Mouse (Mus musculus) lung, adult 2 months (tissue): ENCODE data around the gene Trim39. TPM values are rescaled to one million over a fixed set of nuclear protein-coding genes. Genes with fewer than 3 reads are reported as not detected.

Experiments used
- DNase-seq: peaks from one replicate; pipeline ENCODE4 v3.0.0; 2022
- H3K4me1 ChIP-seq: fragments of 200-500 bp; 2 replicates; pipeline ENCODE4 v1.6.1; 2011; ENCODE audit warnings: low read length; ENCODE audit not compliant: control insufficient read depth, insufficient read depth
- H3K4me3 ChIP-seq: fragments of 200-500 bp; replicated peaks from 2 replicates; pipeline ENCODE3; 2011; ENCODE audit warnings: low read depth, mild to moderate bottlenecking, control low read depth, low read length; ENCODE audit errors: extremely low read depth
- CTCF ChIP-seq: fragments of 200-500 bp; IDR thresholded peaks from 2 replicates; pipeline ENCODE4 v1.5.1; 2011; ENCODE audit warnings: mild to moderate bottlenecking, low read length, control low read depth; ENCODE audit not compliant: insufficient read depth
- POLR2A ChIP-seq: fragments of 200-500 bp; IDR thresholded peaks from 2 replicates; pipeline ENCODE4 v1.6.1; 2011; ENCODE audit warnings: low read depth, mild to moderate bottlenecking, control low read depth, low read length, borderline replicate concordance; ENCODE audit errors: extremely low read depth
- WGBS: fragments of 180-500 bp; shearing (Covaris S2); methylation state at CpG from one replicate; pipeline ENCODE4 v1.1.7; 2018; 5-methylcytosine and 5-hydroxymethylcytosine counted together
- polyA plus RNA-seq: library from polyadenylated mRNA; depleted of rRNA; stranded (reverse); fragments of >200 nt; gene quantifications from 2 replicates; pipeline ENCODE4 v1.2.3, GENCODE M21; 2012

Trim39 gene
- polyA plus RNA-seq, 1 experiment: 15.6 TPM

DNA sequence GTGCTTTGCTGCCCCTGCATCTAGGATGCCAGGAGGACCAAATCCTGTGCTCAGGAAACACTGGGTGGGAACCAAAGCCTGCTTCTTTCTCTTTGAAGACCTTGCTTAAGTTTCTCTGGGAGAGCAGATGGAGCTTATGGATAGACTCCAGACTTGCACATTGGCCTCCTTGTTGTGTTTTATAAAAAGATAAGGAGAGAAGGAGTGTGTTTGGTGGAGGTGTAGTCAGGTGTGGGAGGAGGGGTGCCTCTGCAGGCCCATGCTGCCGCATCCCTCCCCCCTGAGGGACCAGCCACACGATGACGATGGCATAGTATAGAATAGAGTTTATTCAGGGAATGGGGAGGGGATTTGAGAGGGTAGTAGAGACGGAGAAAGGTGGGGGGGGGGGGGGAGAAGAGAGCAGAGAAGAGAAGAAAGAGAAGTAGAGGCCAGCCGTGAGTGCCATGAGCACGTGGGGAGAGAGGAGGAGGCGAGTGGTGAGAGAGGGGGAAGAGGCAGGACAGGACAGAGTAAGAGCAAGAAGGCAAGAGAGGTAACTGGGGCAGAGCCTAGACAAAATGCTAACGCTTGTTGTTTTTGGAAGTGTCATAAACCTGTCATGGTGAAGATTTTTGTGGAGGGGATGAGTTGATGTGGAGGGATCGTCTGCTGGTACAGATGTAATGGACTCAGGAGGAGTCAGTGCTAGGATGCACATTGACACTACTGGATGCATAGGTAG, 758 bp upstream of the Trim39 start:
- WGBS: 77% methylated on average over 9 of the region's 9 CpGs
- H3K4me3 ChIP-seq: no peak overlapping the region
- DNase-seq: no peak

DNA sequence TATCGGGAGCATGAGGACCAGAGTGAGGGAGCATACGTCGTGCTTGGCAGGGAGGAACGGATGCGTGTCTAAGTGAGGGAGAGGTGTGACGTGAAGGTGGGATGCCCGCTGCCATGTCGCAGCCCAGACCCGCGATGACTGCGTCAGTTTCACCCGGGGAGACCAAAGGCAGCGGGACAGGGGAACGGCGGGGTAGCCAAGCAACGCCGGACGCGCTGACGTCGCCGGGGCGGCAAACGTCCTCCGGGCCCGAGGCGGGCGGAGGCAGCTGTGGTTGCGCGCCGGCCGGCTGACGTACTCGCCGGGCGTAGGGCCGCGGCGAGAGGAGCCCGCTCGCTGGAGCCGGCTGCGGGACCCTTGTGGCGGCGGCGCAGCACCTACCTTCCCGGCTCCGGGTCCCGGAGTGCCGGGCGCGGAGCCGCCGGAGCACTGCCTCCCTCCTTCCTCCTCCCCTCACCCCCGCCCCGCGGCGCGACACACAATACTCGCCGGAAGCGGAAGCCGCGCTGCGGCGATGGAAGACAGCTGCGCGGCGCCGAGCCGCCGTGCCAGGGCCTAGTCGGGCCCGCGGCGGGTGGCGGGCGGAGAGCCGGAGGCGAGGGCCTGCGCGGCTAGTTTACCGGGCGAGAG, 976 bp downstream of the Trim39 start:
- peak; percentile 97 for DNase-seq
- Histone ChIP-seq H3K4me1 (peaks cover 23% of the 10 kb centered on the region), H3K4me3 (peak overlapping the region; percentile 97)
- WGBS: under 1% methylated on average over 72 of the region's 84 CpGs
- no peak for TF ChIP-seq CTCF
- peak; percentile 68; the same call in 1 of the 2 replicates for TF ChIP-seq POLR2A

More for the DNA sequence above, 758 bp upstream of the Trim39 start:
- TF ChIP-seq POLR2A (no peak), CTCF (no peak)
- H3K4me1 ChIP-seq: peaks cover 23% of the 10 kb centered on the region

DNA sequence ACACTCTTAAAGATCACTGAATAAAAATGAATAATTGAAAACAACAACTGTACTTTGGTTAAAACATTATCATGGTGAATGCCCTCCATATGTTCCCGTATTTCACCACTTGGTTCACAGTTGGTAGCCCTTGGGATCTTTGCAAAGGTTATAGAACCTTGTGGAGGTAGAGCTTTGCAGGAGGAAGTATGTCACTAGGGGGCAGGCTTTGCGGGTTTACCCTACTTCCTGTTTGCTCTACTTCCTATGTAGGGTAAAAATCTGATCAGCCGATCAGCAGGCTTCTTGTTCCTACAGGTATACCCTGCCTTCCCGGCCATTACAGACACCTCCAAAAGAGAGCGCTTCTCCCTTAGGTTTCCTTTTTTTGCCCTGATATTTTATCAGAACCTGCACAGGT, 6.2 kb downstream of the Trim39 start:
- no peak for DNase-seq

DNA sequence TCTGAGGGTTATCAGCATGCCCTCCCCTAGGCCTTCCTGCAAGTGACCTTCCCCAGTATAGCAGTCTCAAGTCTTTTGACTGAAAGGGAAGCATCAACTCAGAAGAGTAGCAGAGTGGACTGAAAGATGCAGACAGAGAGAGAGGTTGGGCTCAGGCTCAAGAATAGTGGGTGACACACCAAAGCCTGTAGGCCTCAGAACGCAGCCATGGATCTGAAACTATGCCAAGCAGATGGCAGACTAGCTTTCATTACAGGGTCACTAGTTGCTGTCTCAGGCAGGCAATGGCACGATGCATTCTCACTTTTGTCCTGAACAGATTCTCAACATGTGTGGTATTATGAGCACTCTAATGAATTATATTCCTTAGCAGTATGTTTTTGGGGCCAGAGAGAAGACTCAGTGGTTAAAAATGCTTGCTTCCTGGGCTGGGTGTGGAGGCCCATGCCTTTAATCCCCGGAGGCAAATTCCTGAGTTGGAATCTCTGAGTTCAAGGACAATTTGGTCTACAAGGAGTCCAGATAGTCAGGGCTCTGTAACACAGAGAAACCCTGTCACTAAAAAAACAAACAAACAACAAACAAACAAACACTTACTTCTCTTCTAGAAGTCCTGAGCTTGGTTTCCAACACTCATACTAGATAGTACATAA, 7.6 kb downstream of the Trim39 start:
- no peak for TF ChIP-seq CTCF
- Histone ChIP-seq H3K4me1 (no peaks in the 10 kb centered on the region), H3K4me3 (no peak overlapping the region)
- WGBS: 86% methylated on average over 3 of the region's 3 CpGs
- no peak for DNase-seq

More for the DNA sequence above, 6.2 kb downstream of the Trim39 start:
- no peak overlapping the region for H3K4me3 ChIP-seq
- no peak for TF ChIP-seq POLR2A
- no peak for TF ChIP-seq CTCF
- WGBS: 69% methylated on average over 5 of the region's 5 CpGs
- peaks cover 4% of the 10 kb centered on the region for H3K4me1 ChIP-seq

DNA sequence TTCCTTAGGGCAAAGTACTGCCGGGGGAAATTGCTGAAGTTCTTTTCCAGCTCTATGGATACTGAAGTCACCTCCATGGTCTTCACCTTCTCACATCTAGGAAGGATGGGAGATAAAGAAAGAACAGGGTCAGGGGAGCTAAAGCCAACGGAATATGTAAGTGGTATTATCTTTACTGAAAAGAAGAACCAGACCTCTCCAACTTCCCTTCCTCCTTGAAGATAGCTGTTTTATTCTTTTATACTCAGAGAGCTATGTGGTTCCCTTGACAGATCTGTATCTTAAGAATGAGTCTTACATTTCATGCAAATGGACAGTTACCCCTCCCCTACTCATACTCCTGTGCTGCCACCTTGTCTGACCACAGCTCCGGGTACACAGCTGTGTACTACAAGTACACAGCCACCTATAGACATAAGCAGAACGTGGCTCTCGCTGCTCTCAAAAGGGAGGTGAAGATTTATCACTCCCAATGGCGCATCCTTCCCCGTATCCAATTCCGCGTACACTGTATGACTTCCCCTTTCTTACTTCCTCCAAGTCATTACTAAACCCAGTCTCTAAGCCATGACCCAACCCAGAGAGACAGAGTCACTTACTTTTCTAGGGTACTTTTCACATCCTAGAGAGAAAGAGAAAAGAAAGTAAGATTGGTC, 10.4 kb downstream of the Trim39 start:
- H3K4me1 ChIP-seq: no peaks in the 10 kb centered on the region; the same call in 1 of the 2 replicates
- no peak overlapping the region for H3K4me3 ChIP-seq
- 87% methylated on average over 9 of the region's 9 CpGs for WGBS
- no peak for TF ChIP-seq CTCF
- TF ChIP-seq POLR2A: no peak
- no peak for DNase-seq

DNA sequence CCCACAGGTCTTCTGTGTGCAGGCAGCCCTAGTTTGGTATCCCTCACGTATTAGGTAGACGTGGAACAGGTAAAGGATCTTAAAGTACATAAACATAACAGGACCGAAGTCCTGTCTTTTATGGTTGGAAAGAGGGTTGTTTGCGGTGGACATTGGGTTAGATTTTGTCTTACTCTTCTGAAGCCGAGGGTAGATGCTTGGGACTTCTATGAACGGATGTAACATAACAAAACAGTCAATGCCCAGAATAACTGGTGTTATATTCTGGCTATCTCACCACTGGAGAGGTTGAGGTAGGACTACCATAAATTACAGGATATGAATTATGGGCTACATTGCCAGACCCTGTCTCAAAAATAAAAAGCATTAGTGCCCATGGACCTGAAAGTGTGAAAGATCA, 14.1 kb downstream of the Trim39 start, which contains the start of gene Rpp21:
Rpp21 (minus strand) TSS at position 101 of the 400 bp plus-strand sequence.
- TF ChIP-seq POLR2A (no peak), CTCF (no peak)
- DNase-seq: no peak
- WGBS: 41% methylated on average over 6 of the region's 6 CpGs
- no peaks in the 10 kb centered on the region; the same call in 1 of the 2 replicates for H3K4me1 ChIP-seq
- peak within 1 kb of the TSS; percentile 85 for H3K4me3 ChIP-seq

DNA sequence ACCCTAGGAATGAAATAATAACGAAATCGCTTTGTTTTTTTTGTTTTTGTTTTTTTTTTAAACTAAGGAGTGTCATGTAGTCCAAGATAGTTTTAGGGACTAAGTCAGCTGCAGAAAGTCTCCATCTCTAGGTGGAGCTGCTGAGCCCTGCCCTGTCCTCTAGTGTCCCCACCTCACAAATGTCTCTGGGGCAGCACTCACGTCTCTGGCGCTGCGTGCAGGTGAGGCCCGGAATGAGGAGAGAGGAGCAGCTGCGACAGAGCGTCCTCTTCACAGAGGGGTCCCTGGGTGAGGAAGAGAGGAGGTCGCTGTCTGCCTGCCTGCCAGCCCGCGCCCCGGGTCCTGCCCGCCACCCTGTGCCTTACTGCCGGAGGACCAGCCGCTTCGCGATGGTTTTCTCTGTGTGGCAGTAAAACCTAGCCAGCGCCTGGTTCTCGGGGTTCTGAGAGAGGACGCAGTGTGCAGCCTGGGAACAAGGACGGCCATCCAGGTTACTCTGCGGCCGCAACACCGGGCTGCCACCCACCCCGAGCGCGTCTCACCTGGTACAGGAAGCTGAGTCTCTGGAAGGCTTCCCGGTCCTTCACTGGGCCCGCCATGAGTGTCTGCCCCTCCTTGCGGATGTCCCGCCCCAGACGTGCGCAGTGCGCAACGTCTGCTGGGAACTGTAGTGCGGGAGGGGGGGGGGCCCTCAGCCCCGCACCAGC, 14.7 kb downstream of the Trim39 start:
- TF ChIP-seq CTCF: peak; percentile 59
- peak; percentile 77; the same call in 1 of the 2 replicates for TF ChIP-seq POLR2A
- no peaks in the 10 kb centered on the region; the same call in 1 of the 2 replicates for H3K4me1 ChIP-seq
- peak; percentile 88 for DNase-seq
- H3K4me3 ChIP-seq: peak overlapping the region; percentile 85
- under 1% methylated on average over 37 of the region's 37 CpGs for WGBS

DNA sequence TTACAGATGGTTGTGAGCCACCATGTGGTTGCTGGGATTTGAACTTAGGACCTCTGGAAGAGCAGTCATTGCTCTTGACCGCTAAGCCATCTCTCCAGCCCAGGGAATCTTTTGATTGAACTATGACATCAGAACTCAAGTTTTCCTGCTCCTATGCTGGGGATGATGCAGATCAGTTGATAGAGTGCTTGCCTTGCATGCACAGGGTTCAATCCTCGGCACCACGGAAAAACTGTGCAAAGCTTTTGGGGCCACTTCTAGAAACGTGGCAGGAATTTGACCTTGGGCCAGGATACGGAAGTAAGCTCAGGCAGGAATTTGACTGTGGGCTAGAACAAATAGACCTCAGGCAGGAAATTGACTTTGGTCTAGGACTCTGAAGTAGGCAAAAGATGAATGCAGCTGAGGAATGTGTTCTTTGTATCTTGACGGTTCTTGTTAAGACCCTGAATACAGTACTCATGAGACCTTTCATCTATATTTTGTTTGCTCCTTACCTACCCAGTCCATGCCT, 18.9 kb downstream of the Trim39 start:
- no peak for TF ChIP-seq POLR2A
- no peak for TF ChIP-seq CTCF
- no peak for DNase-seq
- H3K4me3 ChIP-seq: no peak overlapping the region
- no peaks in the 10 kb centered on the region; the same call in 1 of the 2 replicates for H3K4me1 ChIP-seq
- WGBS: 23% methylated on average over 6 of the region's 6 CpGs

DNA sequence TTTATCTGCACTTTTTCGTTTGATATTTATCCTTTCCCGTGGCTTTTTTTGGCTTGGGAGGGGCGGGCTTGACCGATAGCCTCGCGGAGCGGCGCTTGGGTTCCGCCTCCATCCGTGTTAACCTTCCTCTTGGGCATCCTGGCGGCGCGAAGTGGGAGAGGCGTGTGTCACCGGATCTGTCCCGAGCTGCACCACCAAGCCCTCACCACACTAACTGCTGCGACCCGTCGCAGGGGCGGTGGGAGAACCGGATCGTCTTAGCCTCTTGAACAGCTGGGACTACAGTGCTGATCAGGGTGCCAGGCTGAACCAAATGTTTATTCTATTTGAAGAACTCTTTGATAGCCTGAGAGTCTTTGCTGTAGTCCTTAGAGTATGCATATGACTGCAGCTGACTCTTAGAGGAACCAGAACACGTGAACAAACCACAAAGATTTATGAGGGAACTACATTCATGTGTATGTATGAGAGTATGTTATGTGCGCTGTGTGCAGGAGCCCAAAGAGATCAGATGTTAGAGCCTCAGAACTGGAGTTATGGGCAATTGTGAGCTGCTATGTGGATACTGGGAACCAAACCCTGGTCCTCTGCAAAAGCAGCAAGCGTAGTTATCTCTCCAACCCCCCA, 19.7 kb downstream of the Trim39 start:
- WGBS: 7% methylated on average over 25 of the region's 25 CpGs
- Histone ChIP-seq H3K4me1 (no peaks in the 10 kb centered on the region), H3K4me3 (peak overlapping the region; percentile 55)
- TF ChIP-seq POLR2A: no peak
- no peak for TF ChIP-seq CTCF
- DNase-seq: peak; percentile 42
